Mouse (Mus musculus) adipocyte (in vitro differentiated cells): Measurements from ENCODE around the gene Aox3.

Source experiments
- DNase-seq: peaks from one replicate; pipeline ENCODE4 v3.0.0-alpha.2; 2016; ENCODE audit warnings: low spot score

Aox3 gene

DNA sequence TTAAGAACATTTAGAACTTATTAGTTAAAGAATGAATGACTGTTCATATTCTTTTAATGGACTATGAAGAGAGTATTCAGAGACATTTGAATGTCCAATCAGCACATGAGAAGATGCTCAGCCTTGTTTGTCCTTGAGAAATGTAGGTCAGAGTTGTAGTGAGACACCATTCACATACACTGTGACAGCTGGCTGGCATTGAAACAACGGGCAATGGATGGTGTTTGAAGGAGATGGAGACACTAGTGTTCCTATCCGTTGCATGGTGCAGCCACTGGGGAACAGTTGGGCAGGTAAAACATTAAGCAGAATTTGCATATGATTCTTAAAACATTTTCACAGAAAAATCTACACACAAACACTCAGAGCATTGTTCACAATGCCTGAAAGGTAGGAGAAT, 5.9 kb upstream of the Aox3 start:
- DNase-seq = no peak

DNA sequence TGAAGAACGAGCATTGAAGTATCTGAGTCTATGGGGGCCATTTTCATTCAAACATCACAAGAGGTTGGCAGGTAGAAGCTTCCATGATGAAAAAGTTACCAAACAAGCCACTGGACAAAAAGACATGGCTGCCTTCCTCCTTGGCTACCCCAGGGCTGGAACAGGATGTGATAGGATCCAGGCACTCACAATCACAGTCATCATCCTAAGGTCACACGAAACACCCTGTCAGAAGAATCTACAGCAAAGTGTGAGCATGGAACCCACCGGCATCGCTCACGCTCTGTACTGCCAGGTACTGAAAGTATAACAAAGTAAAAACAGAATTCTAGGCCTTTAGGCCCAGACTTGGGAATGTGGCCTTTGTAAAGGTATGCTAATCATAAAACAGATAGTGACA, 2.7 kb upstream of the Aox3 start:
- DNase-seq = no peak

DNA sequence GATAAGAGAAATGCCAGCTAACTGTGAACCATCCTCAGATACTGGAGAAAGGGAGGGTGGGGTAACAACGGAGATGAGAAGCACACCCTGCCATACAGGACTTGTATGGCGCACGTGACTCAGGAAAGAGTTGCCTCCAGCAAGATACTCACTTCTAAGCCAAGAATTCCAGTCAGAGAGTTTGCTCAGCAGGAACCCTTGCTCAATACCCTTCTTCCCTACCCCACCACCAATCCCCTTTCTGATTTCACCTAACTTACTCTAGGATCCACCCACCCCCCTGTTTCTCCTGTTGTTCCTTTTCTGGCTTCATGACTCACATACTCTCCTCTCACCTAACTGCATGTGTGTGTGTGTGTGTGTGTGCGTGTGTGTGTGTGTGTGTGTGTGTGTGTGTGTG, 1.6 kb upstream of the Aox3 start:
- peak; percentile 24 for DNase-seq

DNA sequence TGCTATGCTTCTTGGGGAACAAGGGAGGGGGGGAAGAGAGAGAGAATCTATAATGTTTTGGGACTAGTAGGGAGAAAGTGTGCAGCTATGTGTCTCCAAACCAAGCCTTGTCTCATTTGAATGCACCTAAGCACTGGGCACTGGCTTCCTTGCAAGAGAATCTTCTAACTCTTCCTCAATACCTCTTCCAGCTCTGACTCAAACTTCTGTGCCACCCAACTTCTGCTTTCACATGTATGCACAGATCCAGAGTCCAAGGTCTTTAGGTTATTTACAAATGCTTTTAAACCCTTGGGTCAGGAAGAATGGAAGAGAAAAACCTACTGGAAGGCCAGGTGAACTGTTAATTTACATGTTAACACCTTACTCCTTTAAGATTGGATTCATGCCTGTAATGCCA, 511 bp downstream of the Aox3 start:
- no peak for DNase-seq

DNA sequence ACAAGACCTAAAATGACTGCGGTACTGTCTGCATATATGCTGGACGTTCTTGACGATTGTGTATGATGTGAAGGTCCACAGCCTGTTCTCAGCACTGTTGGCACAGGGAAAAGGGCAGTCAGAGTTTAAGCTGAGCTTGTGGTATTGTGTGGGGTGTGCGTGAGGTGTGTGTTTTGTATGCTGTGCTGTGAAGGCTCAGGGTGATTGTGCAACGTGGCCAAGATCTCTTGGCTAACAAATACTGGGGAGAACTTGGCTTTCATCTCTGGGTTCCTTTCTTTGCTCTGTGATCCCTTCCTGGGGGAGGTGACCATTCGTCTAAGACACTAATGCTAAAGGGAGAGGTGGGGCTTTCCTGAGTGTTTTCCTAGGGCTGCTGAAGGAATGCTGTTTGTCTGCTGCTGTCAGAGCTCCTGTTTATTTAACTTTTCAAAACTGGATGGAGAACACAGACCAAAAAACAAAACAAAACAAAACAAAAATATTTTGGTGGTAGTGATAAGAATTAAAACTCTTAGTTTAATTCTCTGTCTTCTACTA, 1.2 kb downstream of the Aox3 start:
- no peak for DNase-seq

DNA sequence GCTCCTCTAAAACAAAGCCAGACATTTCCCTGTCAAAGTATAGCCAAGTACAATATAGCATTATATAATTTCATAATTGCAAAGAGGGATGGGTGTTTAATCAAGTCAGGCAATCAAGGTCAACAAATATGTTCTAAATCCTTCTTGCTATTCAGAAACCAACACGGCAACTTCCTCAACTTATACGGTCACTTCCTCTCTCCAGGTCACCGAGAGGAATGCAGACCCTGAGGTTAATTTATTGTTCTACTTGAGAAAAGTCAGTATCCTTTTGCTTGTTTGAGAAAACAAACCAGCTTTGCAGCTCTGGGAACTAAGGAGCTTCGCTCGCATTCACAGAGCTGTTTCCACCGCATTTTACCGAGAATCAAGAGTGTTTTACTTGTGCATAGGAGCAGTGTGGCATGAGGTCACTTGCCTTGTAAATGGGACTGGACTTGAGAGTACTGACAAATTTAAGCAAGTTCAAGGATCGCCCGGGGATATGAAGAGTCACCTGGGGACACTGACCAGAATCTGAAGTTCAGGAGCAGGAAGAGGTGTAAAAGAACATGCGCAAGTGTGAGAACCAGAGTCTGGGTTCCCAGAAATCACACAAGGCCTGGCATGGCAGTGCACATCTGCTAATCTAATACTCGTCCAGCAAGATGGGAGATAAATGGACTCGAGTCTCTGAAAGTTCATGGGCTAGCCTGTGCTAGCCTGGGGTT, 1.9 kb downstream of the Aox3 start:
- DNase-seq = no peak

DNA sequence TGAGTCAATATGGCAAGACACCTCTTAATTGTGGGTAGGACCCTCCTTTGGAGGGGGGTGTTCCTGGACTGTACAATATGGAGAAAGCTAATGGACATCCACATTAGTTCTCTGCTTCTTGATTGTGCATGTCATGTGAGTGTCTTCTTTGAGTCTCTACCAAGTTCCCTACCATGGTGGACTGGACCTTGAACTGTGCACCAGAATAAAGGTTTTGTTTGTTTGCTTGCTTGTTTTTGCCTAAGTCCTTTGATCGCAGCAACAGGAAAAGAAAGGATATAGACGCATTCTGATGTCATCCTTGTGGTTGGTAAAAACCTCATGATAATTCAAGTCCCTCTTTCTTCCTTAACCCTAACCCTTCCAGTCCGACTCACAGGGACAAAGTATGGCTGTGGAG, 5.3 kb downstream of the Aox3 start:
- no peak for DNase-seq

DNA sequence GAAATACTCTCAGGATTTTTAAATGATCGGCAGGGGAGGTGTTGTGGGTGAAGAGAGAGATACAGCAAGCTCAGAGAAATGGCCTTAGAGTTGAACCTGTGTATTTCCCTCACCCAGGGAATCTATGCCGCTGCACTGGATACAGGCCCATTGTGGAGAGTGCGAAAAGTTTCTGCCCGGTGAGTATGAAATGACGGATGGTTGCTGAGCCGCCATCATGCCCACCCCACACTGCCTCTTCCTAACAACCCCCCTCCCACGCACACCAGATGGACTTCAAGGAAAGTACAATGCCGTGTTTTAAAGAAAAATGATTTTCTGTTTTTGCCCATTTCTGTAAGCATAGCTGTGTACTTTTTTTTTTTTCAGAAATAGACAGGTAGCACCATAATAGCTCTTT, 12.0 kb downstream of the Aox3 start:
- no peak for DNase-seq

DNA sequence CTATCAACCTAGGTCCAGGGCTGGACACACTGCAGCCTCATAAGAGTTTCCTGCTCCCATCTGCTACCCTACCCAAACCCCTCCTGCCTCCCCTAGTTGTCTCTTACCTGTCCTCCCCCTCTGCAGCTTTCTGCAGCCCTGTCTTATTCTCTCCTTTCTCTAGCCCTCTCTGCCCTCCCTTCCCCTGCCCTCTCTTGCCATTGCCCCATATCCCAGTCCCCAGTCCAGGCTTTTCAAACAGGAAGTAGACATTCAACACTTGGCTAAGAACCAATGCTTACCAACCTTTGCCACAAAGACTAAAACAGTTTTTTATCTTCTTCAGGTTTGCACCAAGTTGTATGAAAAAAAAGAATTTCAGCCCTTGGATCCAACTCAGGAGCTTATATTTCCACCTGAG, 25.0 kb downstream of the Aox3 start:
- DNase-seq = peak; percentile 73

DNA sequence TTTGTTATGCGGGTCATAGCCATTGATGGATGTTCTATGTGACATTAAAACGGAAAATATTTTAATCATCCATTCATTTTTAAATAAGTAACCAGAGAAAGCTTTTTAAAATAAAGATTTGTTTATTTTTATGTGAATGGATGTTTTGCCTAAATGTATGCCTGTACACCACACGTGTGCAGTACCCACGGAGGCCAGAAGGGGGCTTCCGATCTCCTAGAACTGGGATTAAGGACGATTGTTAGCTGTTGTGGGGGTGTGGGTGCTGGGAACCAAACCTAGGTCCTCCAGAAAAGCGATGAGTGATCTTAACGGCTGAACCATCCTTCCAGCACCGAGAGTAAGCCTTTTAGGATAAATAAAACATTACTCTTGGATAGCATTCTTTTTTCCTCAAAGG, 26.1 kb downstream of the Aox3 start:
- no peak for DNase-seq

DNA sequence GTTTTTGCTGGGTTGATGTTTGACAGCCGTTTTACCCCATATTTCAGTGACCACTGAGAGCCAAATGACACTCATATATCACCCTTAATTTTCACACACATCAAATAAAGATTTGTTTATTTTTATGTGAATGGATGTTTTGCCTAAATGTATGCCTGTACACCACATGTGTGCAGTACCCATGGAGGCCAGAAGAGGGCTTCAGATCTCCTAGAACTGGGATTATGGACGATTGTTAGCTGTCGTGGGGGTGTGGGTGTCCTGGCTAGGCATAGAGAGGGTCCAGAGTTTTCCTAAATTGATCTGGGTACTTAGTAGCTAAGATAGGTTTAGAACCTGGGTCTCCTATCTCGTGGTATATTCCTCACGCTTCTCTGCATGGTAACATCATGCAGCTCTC, 27.7 kb downstream of the Aox3 start:
- DNase-seq = no peak

DNA sequence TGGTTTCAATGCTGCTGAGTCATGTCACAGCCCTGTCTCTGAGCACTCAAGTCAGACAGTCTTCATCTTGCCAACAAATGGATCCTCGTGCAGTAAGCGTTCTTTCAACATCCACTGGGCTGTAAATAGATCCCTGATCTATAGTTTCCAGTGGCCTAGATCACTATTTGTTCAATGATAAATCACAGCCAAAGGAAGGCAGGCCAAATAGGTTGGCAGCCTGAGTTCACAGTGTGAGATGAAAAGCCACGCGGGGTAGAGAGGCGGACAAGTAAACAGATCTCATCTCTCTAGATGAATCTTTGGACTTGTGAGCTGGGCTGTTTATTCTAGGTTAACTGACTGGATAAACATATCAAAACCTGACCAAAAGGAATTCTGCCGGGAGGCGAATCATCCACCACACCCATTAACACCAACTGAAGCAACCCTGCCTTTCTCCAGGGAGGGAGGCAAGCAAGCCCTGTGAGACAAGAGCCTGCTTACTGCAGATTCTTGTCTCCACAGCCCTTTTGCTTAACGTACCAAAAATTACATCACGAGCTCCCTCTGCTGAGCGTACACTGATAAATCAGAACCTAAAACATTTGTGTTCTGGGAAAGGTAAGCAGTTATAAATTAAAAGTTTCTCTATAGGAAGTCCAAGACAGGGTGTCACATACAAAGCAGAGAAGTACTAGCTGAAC, 31.6 kb downstream of the Aox3 start:
- peak; percentile 74 for DNase-seq

DNA sequence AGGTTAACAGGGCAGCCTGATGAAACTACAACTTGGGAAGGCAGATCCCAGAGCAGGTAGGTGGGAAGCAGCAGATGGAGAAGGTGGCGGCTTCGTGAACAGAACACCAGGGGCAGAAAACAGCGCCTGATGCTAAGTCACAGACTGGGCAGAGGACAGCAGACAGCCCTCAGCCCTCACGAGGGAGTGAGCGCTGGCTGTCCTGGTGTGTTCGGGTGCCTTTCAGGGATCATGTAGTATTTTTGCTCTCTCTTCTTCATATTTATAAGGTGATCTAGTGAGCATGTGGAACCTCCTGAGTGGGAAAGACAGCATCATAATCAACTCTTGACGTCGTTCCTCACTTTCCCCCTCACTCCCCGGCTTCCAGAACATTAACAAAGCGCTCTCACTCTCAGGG, 33.1 kb downstream of the Aox3 start:
- DNase-seq = no peak

DNA sequence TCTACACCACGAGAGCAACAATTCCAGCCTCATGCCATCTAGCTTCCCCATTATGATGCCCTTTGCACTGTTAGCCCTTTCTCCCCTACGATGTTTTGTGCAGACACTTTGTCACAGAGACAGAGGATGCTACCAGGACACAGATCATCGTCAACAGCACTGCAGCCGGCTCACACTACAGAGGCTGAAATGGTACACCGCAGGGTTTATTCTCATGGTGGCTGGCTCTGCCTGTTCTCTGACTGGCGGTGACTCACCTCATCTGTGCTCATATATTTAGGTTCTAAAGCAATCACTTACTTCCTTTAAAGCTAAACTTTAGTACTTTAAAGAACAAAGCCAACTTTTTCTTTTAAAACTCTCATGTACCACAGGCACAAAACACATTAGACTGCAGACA, 34.8 kb downstream of the Aox3 start:
- DNase-seq = no peak

DNA sequence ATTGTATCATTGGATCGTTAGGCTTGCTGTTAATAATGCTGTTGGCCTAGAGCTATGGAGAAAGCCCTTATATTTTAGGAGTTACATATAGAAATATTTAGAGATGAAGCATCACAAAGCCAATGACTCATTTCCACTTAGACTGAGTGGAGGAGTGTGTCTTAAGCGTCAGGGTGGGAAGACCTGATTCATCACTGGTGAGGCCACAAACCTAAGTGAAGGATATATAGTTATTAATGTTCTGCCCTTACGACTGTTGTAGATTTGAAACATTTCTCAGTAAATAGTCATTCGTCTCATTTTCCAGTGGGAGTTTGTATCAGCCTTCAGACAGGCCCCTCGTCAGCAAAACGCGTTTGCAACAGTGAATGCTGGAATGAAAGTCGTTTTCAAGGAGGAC, 39.3 kb downstream of the Aox3 start:
- DNase-seq = no peak

DNA sequence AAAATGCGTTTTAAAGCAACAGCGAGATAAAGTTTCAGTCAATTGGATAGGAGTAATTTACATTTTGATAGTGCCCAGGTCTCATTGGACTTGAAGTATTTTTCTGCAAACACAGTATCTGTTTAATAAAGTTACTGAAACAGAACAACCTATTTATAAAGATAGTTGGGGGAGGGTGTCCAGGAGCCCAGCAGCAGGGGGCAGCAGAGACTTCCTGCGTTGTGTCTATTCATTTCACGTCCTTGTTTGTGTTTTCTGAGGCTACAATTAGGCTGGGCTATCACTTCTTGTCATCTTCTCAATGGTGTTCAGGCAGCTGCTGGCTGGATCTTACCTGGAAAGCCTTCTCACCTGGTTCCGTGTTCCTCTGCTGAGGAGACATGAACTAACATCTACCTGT, 43.8 kb downstream of the Aox3 start:
- DNase-seq = peak; percentile 70

DNA sequence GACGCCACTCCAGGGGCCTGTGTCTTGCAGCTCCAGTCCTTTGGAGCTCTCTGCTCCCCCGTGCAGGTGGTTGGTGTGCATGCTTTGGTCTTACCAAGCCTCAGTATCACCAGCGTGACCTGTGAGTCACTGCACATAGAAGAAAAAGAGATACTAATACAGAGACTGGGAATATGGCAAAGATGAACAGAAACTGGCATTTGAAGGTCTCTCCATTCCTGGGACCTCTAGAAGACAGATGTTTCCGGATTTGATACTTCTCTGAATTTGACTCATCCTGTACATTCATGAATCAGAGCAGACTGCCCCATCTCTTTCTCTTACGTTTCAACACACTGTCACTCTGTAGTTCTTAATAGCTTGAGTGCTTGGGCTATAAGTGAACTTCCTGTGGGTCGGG, 57.0 kb downstream of the Aox3 start:
- DNase-seq = no peak

DNA sequence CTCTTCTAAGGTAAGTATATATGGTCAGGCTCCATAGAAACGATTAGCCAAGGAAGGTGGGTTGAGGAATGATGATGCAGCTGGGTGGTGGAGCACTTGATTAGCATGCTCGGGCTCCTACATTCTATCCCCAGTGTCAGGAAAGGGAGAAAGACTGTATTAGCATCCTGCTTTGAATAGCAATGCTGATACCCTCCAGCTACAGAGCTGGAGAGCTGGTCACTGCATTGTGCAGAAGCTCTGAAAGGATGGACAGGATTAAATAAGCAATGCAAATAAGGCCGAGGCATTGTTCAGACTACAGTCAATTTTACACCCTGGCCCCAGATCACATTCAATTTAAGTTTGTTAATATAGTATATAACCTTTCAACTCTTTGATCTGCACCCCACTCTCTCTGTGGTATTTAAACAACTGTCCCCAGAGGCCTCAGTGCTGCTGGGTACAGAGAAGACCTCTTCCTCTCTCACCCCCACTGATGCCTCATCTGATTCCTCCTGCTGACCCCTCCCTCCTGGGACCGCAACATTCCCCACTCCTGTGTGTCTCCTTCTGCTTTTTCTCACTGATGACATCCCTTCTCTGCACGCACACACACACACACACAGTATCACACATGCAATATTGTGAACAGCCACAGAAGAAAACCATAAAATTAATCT, 75.7 kb downstream of the Aox3 start:
- no peak for DNase-seq

DNA sequence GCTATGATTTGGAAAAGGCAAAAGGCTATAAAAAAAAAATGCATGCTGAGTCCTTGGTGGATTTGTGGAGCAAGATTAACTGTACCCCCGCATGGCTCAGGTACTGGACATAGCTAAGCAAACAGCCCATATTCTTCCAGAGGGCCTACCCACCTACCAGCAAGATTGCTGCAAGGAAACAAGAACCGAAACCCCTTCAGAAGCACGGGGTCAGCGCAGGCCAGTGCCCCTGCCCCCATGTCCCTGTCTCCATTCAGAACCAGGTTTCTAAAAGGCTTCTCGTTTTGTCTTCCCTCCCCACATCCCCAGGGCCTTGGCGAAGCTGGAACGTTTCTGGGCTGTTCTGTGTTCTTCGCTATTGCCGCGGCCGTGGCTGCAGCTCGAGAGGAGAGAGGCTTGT, 81.4 kb downstream of the Aox3 start:
- no peak for DNase-seq

DNA sequence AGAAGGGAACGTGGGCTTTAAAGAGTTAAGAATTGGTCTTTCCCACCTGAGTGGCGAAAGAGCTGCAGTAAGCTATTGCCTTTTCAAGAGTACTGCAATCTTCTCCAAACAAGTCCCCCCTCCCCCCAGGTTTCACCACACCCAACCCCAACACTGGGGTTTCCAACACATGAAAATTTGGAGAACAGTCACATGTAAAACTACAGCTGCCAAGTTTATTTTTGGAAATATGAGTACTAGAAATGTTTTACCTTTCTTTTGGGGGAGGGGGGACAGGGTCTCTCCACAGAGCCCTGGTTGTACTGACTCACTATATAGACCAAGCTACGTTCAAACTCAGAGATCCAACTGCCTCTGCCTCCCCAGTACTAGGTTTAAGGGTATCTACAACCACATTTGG, 82.1 kb downstream of the Aox3 start:
- no peak for DNase-seq

DNA sequence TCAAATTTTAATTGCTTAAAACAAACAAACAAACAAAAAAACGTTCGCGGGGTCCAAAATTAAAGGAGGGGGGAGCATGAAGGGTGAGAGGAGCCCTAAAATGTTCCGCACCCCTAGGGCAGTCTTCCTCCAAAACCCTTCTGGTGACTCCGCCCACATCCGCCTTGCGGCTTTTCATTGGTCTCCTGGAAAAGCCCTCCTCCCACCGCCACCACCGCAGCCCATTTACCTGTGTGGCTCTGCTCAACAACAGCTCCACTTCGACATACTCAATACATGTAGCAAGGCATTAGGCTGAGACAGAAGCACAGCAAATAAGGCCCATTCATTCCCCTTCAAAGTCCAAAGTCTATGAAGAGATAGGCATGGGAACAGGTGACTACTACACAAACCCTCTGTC, 82.6 kb downstream of the Aox3 start:
- DNase-seq = no peak

DNA sequence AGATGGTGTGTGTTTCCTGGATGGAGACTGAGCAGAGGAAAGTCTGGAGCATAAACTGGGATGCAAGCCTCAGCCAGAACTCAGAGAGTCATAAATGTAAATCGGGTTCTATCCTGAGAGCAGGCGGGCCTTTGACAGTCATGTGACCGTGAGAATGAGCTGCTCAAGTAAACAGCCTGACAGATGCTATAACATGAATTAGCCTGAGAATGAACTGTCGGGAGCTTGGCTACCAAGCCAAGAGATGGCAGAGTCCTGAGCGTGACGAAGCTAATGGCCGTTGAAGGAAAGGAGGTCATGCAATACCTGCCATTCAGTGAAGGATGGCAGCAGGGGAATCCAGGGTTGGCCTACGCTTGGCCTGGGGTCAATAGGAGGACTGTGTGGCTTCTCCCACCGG, 84.1 kb downstream of the Aox3 start:
- DNase-seq = no peak

DNA sequence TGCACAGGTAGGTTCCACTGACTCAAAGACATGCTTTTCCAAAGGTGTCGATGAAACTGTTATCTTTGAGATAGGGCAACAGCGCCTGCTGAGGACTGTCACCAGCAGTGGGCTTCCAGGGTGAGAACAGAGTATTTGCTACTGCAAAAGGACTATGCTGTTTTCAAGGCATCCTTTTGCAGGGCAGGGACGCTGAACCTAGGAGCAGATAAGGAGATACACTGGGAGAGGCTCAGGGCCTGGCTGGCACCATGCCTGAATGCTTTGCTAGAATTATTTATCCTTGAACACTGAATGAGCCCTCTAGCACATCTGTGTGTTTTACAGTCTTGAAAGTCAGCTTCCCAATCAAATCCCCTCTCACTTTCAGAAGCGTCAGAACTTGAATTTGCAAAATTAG, 85.5 kb downstream of the Aox3 start:
- no peak for DNase-seq
